Mouse (Mus musculus) adrenal gland, adult 8-10 months (tissue): ENCODE results near the gene Anks1. TPM values are rescaled to one million over a fixed set of nuclear protein-coding genes. Genes with fewer than 3 reads are reported as not detected.

ENCODE experiments used
- DNase-seq: peaks from one replicate; pipeline ENCODE4 v3.0.0; 2022
- total RNA-seq, 4 experiments: library from RNA; stranded (reverse); gene quantifications; 2 replicates each; pipeline ENCODE4 v1.2.4; 2022

The Anks1 gene
- total RNA-seq = 10 to 100 TPM; 25.5 to 40.1 (median 32.6) TPM

GRCm38 (mm10) chr17:27908888-27909621 is at the start of gene Anks1:
Anks1 (plus strand) TSS chr17:27909306.
- peak; percentile 67 for DNase-seq

- no peak for DNase-seq
These were observed 43.6 kb upstream of the Anks1 start for GRCm38 (mm10) chr17:27865461-27865860.

GRCm38 (mm10) chr17:27866737-27867136 is 42.4 kb upstream of the Anks1 start:
- no peak for DNase-seq

GRCm38 (mm10) chr17:27871851-27872250 is 37.3 kb upstream of the Anks1 start:
- no peak for DNase-seq

GRCm38 (mm10) chr17:27873583-27873982 is 35.5 kb upstream of the Anks1 start:
- no peak for DNase-seq

GRCm38 (mm10) chr17:27874510-27874909 is 34.6 kb upstream of the Anks1 start:
- no peak for DNase-seq

- DNase-seq = no peak
These were observed 27.6 kb upstream of the Anks1 start for GRCm38 (mm10) chr17:27881518-27881917.

- DNase-seq = no peak
These were observed 26.0 kb upstream of the Anks1 start for GRCm38 (mm10) chr17:27883129-27883528.

- DNase-seq = no peak
These were observed 25.1 kb upstream of the Anks1 start for GRCm38 (mm10) chr17:27883994-27884393.

GRCm38 (mm10) chr17:27886499-27887210 is 22.5 kb upstream of the Anks1 start:
- no peak for DNase-seq

- peak; percentile 89 for DNase-seq
These were observed 1.4 kb upstream of the Anks1 start for GRCm38 (mm10) chr17:27907512-27908205.

- DNase-seq = peak; percentile 37
These were observed 759 bp upstream of the Anks1 start for GRCm38 (mm10) chr17:27908206-27908887.

GRCm38 (mm10) chr17:27909622-27910500 is 755 bp downstream of the Anks1 start, which contains the start of gene Taf11:
Taf11 (minus strand) TSS chr17:27909844.
- peak; percentile 47 for DNase-seq

GRCm38 (mm10) chr17:27911371-27911770 is 2.3 kb downstream of the Anks1 start:
- no peak for DNase-seq

- no peak for DNase-seq
These were observed 5.6 kb downstream of the Anks1 start for GRCm38 (mm10) chr17:27914742-27915141.

GRCm38 (mm10) chr17:27916366-27916765 is 7.3 kb downstream of the Anks1 start:
- no peak for DNase-seq

GRCm38 (mm10) chr17:27920676-27921075 is 11.6 kb downstream of the Anks1 start:
- no peak for DNase-seq

- no peak for DNase-seq
These were observed 13.1 kb downstream of the Anks1 start for GRCm38 (mm10) chr17:27922174-27922712.

- DNase-seq = no peak
These were observed 15.9 kb downstream of the Anks1 start for GRCm38 (mm10) chr17:27925054-27925453.

GRCm38 (mm10) chr17:27925504-27925903 is 16.4 kb downstream of the Anks1 start:
- DNase-seq = no peak

- DNase-seq = no peak
These were observed 21.2 kb downstream of the Anks1 start for GRCm38 (mm10) chr17:27930291-27930690.
